Mouse (Mus musculus) midbrain, embryonic 15.5 days (tissue): ENCODE measurements around the gene Taf6. TPM values are rescaled to one million over a fixed set of nuclear protein-coding genes. Genes with fewer than 3 reads are reported as not detected.

ENCODE experiments used
- ATAC-seq: fragments of 200-750 bp; cut with Nextera tagmentation; replicated peaks from 2 replicates; pipeline ENCODE4 v1.8.0; 2017; ENCODE audit warnings: moderate TSS enrichment
- H3K27ac ChIP-seq: fragments of 300-500 bp; sonication (generic); 2 replicates; pipeline ENCODE4 v1.5.1; 2015; ENCODE audit warnings: mild to moderate bottlenecking, inconsistent platforms
- H3K27me3 ChIP-seq: fragments of 300-500 bp; sonication (generic); replicated peaks from 2 replicates; pipeline ENCODE4 v1.6.1; 2015; ENCODE audit warnings: inconsistent platforms
- H3K36me3 ChIP-seq: fragments of 300-500 bp; sonication (generic); replicated peaks from 2 replicates; pipeline ENCODE4 v1.6.1; 2015; ENCODE audit warnings: inconsistent platforms
- H3K4me1 ChIP-seq: fragments of 300-500 bp; sonication (generic); 2 replicates; pipeline ENCODE4 v1.6.1; 2015; ENCODE audit warnings: inconsistent platforms
- H3K4me2 ChIP-seq: fragments of 300-500 bp; sonication (generic); 2 replicates; pipeline ENCODE4 v1.6.1; 2015; ENCODE audit warnings: inconsistent platforms, mild to moderate bottlenecking, moderate library complexity
- H3K4me3 ChIP-seq: fragments of 300-500 bp; sonication (generic); 2 replicates; pipeline ENCODE4 v1.5.1; 2015; ENCODE audit warnings: mild to moderate bottlenecking, inconsistent platforms
- H3K9ac ChIP-seq: fragments of 300-500 bp; sonication (generic); 2 replicates; pipeline ENCODE4 v1.6.1; 2015; ENCODE audit warnings: mild to moderate bottlenecking, inconsistent platforms
- H3K9me3 ChIP-seq: fragments of 300-500 bp; sonication (generic); 2 replicates; pipeline ENCODE4 v1.6.1; 2016; ENCODE audit warnings: inconsistent platforms
- WGBS: fragments of 180-500 bp; shearing (Covaris S2); methylation state at CpG from one replicate; pipeline ENCODE4 v1.1.7; 2015; ENCODE audit warnings: mixed read lengths; 5-methylcytosine and 5-hydroxymethylcytosine counted together
- polyA plus RNA-seq: library from polyadenylated mRNA; unstranded; fragments of >200 nt; fragmentation: Nextera tagmentation; extraction: Ambion mirVana; gene quantifications from 2 replicates; pipeline ENCODE4 v1.2.1, GENCODE M21; 2015

Gene Taf6
- polyA plus RNA-seq, 1 experiment from 2014 or later: 83.6 TPM

DNA sequence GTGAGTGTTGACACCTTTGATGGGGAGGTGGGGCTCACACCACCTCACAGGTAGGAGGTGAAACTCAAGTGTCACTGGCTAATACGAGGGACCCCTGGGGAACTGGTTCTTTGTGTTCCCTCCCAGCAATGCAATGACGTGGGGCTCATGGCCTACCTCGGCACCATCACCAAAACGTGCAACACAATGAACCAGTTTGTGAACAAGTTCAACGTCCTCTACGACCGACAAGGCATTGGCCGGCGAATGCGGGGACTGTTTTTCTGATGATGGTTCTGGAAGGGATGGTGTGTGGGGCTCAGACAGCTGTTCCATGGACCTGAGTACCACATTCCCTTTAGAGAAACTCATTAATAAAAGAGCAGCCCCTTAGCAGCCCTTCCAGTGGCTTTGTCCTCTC is 23.6 kb downstream of the Taf6 start:
- Histone ChIP-seq H3K4me3 (no peak overlapping the region), H3K27me3 (no peaks in the 10 kb centered on the region), H3K4me1 (peaks cover 16% of the 10 kb centered on the region), H3K27ac (no peak overlapping the region), H3K9ac (no peak overlapping the region), H3K9me3 (no peaks in the 10 kb centered on the region), H3K36me3 (peaks cover 60% of the 10 kb centered on the region), H3K4me2 (no peak overlapping the region)
- WGBS: 68% methylated on average over 10 of the region's 10 CpGs
- no peak for ATAC-seq

DNA sequence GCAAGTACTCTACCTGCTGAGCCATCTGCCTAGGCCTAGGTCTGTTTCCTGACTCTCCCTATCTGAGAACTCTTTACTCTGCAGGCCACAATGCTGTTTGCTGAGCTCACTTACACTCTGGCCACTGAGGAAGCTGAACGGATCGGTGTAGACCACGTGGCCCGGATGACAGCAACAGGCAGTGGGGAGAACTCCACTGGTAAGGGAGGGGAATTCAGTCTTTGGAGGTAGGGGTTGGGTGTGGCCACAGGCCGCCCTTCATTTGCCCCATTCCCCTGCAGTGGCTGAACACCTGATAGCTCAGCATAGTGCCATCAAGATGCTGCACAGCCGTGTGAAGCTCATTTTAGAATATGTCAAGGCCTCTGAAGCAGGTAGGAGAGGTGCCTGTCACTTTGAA is 24.2 kb downstream of the Taf6 start:
- Histone ChIP-seq H3K4me2 (no peak overlapping the region), H3K27ac (no peak overlapping the region), H3K4me3 (no peak overlapping the region), H3K9me3 (no peaks in the 10 kb centered on the region), H3K9ac (no peak overlapping the region), H3K4me1 (peaks cover 16% of the 10 kb centered on the region), H3K36me3 (peaks cover 54% of the 10 kb centered on the region), H3K27me3 (no peaks in the 10 kb centered on the region)
- WGBS: 80% methylated on average over 6 of the region's 6 CpGs
- ATAC-seq: no peak

GRCm38 (mm10) chr5:138160842-138161665 is 26.2 kb downstream of the Taf6 start, which contains the start of gene Cops6:
TSS of gene Cops6 (plus strand) at chr5:138161071.
- peak within 1 kb of the TSS; percentile 86 for H3K4me2 ChIP-seq
- peaks cover 16% of the 10 kb centered on the region for H3K4me1 ChIP-seq
- WGBS: under 1% methylated on average over 42 of the region's 42 CpGs
- peak; percentile 96 for ATAC-seq
- no peaks in the 10 kb centered on the region for H3K9me3 ChIP-seq
- peaks cover 35% of the 10 kb centered on the region; the same call in 1 of the 2 replicates for H3K36me3 ChIP-seq
- peak within 1 kb of the TSS; percentile 80 for H3K9ac ChIP-seq
- peak within 1 kb of the TSS; percentile 89 for H3K4me3 ChIP-seq
- no peaks in the 10 kb centered on the region for H3K27me3 ChIP-seq
- H3K27ac ChIP-seq: peak within 1 kb of the TSS; percentile 83

GRCm38 (mm10) chr5:138160224-138160762 is 27.0 kb downstream of the Taf6 start:
- Histone ChIP-seq H3K36me3 (peaks cover 27% of the 10 kb centered on the region; the same call in 1 of the 2 replicates), H3K9ac (peak overlapping the region; percentile 41; the same call in 1 of the 2 replicates), H3K4me1 (peaks cover 16% of the 10 kb centered on the region), H3K9me3 (no peaks in the 10 kb centered on the region), H3K4me2 (peak overlapping the region; percentile 86), H3K27me3 (no peaks in the 10 kb centered on the region), H3K27ac (peak overlapping the region; percentile 83), H3K4me3 (peak overlapping the region; percentile 89)
- ATAC-seq: 0 out of 2 replicates have a peak, but pooled peaks have one; percentile 3
- WGBS: 61% methylated on average over 7 of the region's 7 CpGs

DNA sequence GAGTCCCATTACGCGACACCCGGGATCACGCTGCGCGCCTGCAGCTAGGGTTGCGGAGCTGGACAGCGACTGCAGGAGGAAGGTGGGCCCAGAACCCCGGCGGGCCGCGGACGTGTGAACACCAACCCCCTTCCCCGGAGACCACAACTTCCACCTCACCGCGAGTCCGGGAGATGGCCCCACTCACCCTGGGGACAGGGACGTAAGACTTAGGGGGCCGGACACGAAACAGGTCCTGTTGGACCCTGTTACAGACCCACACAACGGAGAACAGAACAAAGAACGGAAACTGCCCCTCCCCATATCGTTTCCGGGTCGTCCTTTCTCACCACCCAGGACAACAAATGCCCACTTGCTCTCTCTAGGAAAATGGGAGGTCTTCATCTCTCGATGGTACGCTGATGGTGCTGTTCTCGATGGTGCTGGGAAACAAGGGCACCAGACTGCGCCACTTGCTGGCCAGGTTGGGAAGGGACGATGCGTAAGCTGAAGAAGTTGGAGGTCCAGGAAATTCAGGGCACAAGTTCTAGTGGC is 31.7 kb downstream of the Taf6 start, which contains the start of gene Zfp113:
Gene Zfp113 (minus strand): TSS at position 302 of the 534 bp plus-strand sequence.
- peak within 1 kb of the TSS; percentile 97 for H3K27ac ChIP-seq
- H3K4me3 ChIP-seq: peak within 1 kb of the TSS; percentile 72
- peak; percentile 96 for ATAC-seq
- peak within 1 kb of the TSS; percentile 51 for H3K4me2 ChIP-seq
- H3K36me3 ChIP-seq: peaks cover 14% of the 10 kb centered on the region; the same call in 1 of the 2 replicates
- H3K27me3 ChIP-seq: no peaks in the 10 kb centered on the region
- peaks cover 16% of the 10 kb centered on the region for H3K4me1 ChIP-seq
- no peaks in the 10 kb centered on the region for H3K9me3 ChIP-seq
- H3K9ac ChIP-seq: peak within 1 kb of the TSS; percentile 89
- under 1% methylated on average over 31 of the region's 31 CpGs for WGBS

GRCm38 (mm10) chr5:138154390-138154789 is 32.9 kb downstream of the Taf6 start:
- Histone ChIP-seq H3K9ac (peak overlapping the region; percentile 89), H3K9me3 (no peaks in the 10 kb centered on the region), H3K36me3 (peaks cover 18% of the 10 kb centered on the region; the same call in 1 of the 2 replicates), H3K4me3 (peak overlapping the region; percentile 72), H3K27me3 (no peaks in the 10 kb centered on the region), H3K27ac (peak overlapping the region; percentile 97; the same call in 1 of the 2 replicates), H3K4me1 (peaks cover 12% of the 10 kb centered on the region), H3K4me2 (peak overlapping the region; percentile 51)
- 93% methylated on average over 3 of the region's 3 CpGs for WGBS
- ATAC-seq: no peak

GRCm38 (mm10) chr5:138138585-138138984 is 48.7 kb downstream of the Taf6 start:
- 73% methylated on average over 4 of the region's 4 CpGs for WGBS

GRCm38 (mm10) chr5:138137935-138138549 is 49.2 kb downstream of the Taf6 start:
- Histone ChIP-seq H3K4me1 (no peaks in the 10 kb centered on the region), H3K9me3 (no peaks in the 10 kb centered on the region), H3K36me3 (peaks cover 28% of the 10 kb centered on the region), H3K27ac (no peak overlapping the region), H3K9ac (no peak overlapping the region), H3K4me3 (no peak overlapping the region), H3K4me2 (no peak overlapping the region), H3K27me3 (no peaks in the 10 kb centered on the region)
- 62% methylated on average over 8 of the region's 8 CpGs for WGBS
- no peak for ATAC-seq

More at GRCm38 (mm10) chr5:138138585-138138984, 48.7 kb downstream of the Taf6 start:
- peaks cover 26% of the 10 kb centered on the region for H3K36me3 ChIP-seq
- ATAC-seq: no peak
- no peaks in the 10 kb centered on the region for H3K9me3 ChIP-seq
- H3K27ac ChIP-seq: no peak overlapping the region
- H3K9ac ChIP-seq: no peak overlapping the region
- H3K4me1 ChIP-seq: no peaks in the 10 kb centered on the region
- no peak overlapping the region for H3K4me2 ChIP-seq
- no peaks in the 10 kb centered on the region for H3K27me3 ChIP-seq
- no peak overlapping the region for H3K4me3 ChIP-seq

DNA sequence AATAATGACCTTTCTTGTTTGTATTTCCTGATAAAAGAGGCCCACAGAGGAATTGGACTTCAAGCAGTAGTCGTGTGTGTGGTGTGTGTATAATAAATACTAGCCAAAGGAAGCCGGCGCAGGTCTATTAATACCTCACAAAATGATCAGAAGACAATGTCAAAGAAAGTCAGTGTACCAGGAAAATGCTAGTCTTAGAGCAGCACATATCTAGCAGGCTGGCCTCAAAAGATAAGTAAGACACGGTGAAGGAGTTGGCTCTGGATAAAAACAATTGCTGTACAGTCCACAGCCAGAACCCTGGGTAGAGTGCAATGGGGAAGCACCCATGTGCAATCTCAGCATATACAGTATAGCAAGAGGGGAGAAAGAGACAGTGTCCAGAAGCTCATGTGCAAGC is 50.0 kb downstream of the Taf6 start:
- no peaks in the 10 kb centered on the region for H3K9me3 ChIP-seq
- no peak overlapping the region for H3K27ac ChIP-seq
- ATAC-seq: no peak
- H3K4me2 ChIP-seq: no peak overlapping the region
- peaks cover 31% of the 10 kb centered on the region for H3K36me3 ChIP-seq
- no peaks in the 10 kb centered on the region for H3K4me1 ChIP-seq
- WGBS: 93% methylated on average over 4 of the region's 4 CpGs
- no peak overlapping the region for H3K4me3 ChIP-seq
- no peak overlapping the region for H3K9ac ChIP-seq
- no peaks in the 10 kb centered on the region for H3K27me3 ChIP-seq

- no peak overlapping the region for H3K27ac ChIP-seq
- no peaks in the 10 kb centered on the region for H3K4me1 ChIP-seq
- H3K4me2 ChIP-seq: no peak overlapping the region
- no peak overlapping the region for H3K4me3 ChIP-seq
- no peaks in the 10 kb centered on the region for H3K9me3 ChIP-seq
- 96% methylated on average over 5 of the region's 5 CpGs for WGBS
- ATAC-seq: no peak
- H3K9ac ChIP-seq: no peak overlapping the region
- H3K36me3 ChIP-seq: peaks cover 59% of the 10 kb centered on the region
- no peaks in the 10 kb centered on the region for H3K27me3 ChIP-seq
Measured at GRCm38 (mm10) chr5:138132425-138133064, 54.7 kb downstream of the Taf6 start.
